Mouse (Mus musculus) heart, embryonic 11.5 days (tissue): ENCODE measurements around the gene Aldh8a1. TPM values are rescaled to one million over a fixed set of nuclear protein-coding genes. Genes with fewer than 3 reads are reported as not detected.

ENCODE experiments used
- ATAC-seq: fragments of 200-750 bp; cut with Nextera tagmentation; replicated peaks from 2 replicates; pipeline ENCODE4 v1.8.0; 2017; ENCODE audit warnings: moderate library complexity; ENCODE audit not compliant: insufficient number of reproducible peaks, low FRiP score, low TSS enrichment
- H3K27ac ChIP-seq: fragments of 300-500 bp; sonication (generic); 2 replicates; pipeline ENCODE4 v1.5.1; 2014; ENCODE audit warnings: mild to moderate bottlenecking, low read depth, low read length
- H3K27me3 ChIP-seq: fragments of 300-500 bp; sonication (generic); 2 replicates; pipeline ENCODE4 v1.6.1; 2014; ENCODE audit warnings: mild to moderate bottlenecking, low read length, mixed read lengths; ENCODE audit not compliant: control insufficient read depth, insufficient read depth
- H3K36me3 ChIP-seq: fragments of 300-500 bp; sonication (generic); 2 replicates; pipeline ENCODE4 v1.6.1; 2014; ENCODE audit warnings: mild to moderate bottlenecking, low read length, moderate library complexity, mixed read lengths; ENCODE audit not compliant: control insufficient read depth, insufficient read depth
- H3K4me1 ChIP-seq: fragments of 300-500 bp; sonication (generic); 2 replicates; pipeline ENCODE4 v1.6.1; 2014; ENCODE audit warnings: low read length; ENCODE audit not compliant: control insufficient read depth, insufficient read depth
- H3K4me2 ChIP-seq: fragments of 300-500 bp; sonication (generic); 2 replicates; pipeline ENCODE4 v1.6.1; 2014; ENCODE audit warnings: mild to moderate bottlenecking, moderate library complexity
- H3K4me3 ChIP-seq: fragments of 300-500 bp; sonication (generic); 2 replicates; pipeline ENCODE4 v1.5.1; 2014; ENCODE audit warnings: low read depth, low read length
- H3K9ac ChIP-seq: fragments of 300-500 bp; sonication (generic); 2 replicates; pipeline ENCODE4 v1.6.1; 2014; ENCODE audit warnings: mild to moderate bottlenecking, low read depth, low read length, moderate library complexity
- H3K9me3 ChIP-seq: fragments of 300-500 bp; sonication (generic); replicated peaks from 2 replicates; pipeline ENCODE4 v1.6.1; 2016; ENCODE audit warnings: low read length; ENCODE audit not compliant: control insufficient read depth
- WGBS: fragments of 180-500 bp; shearing (Covaris S2); extraction: QIAGEN DNeasy Blood & Tissue Kit; methylation state at CpG from one replicate; pipeline ENCODE4 v1.1.7; 2014; ENCODE audit not compliant: insufficient replicate concordance; 5-methylcytosine and 5-hydroxymethylcytosine counted together
- polyA plus RNA-seq: library from polyadenylated mRNA; unstranded; fragments of >200 nt; fragmentation: Nextera tagmentation; extraction: Ambion mirVana; gene quantifications from 2 replicates; pipeline ENCODE4 v1.2.1, GENCODE M21; 2014

Gene Aldh8a1
- polyA plus RNA-seq, 1 experiment from 2014 or later, result 0.37 TPM

GRCm38 (mm10) chr10:21349449-21349848 lies 27.6 kb upstream of the Aldh8a1 start:
- no peak overlapping the region for H3K4me3 ChIP-seq
- H3K4me1 ChIP-seq, result no peaks in the 10 kb centered on the region
- 84% methylated on average over 5 of the region's 5 CpGs for WGBS
- no peak for ATAC-seq
- no peak overlapping the region for H3K9ac ChIP-seq
- H3K36me3 ChIP-seq, result peaks cover 22% of the 10 kb centered on the region
- H3K9me3 ChIP-seq, result no peaks in the 10 kb centered on the region
- no peaks in the 10 kb centered on the region for H3K27me3 ChIP-seq
- no peak overlapping the region for H3K27ac ChIP-seq
- H3K4me2 ChIP-seq, result no peak overlapping the region

GRCm38 (mm10) chr10:21349946-21350345 lies 27.1 kb upstream of the Aldh8a1 start:
- H3K9ac ChIP-seq, result no peak overlapping the region
- no peak overlapping the region for H3K4me2 ChIP-seq
- H3K4me1 ChIP-seq, result no peaks in the 10 kb centered on the region
- ATAC-seq, result no peak
- 86% methylated on average over 2 of the region's 2 CpGs for WGBS
- no peak overlapping the region for H3K27ac ChIP-seq
- H3K27me3 ChIP-seq, result no peaks in the 10 kb centered on the region
- no peak overlapping the region for H3K4me3 ChIP-seq
- H3K36me3 ChIP-seq, result peaks cover 25% of the 10 kb centered on the region
- no peaks in the 10 kb centered on the region for H3K9me3 ChIP-seq

- ATAC-seq, result no peak
- Histone ChIP-seq H3K9ac (no peak overlapping the region), H3K4me3 (no peak overlapping the region), H3K9me3 (no peaks in the 10 kb centered on the region), H3K4me2 (no peak overlapping the region), H3K4me1 (no peaks in the 10 kb centered on the region), H3K27ac (no peak overlapping the region), H3K27me3 (no peaks in the 10 kb centered on the region), H3K36me3 (peaks cover 25% of the 10 kb centered on the region)
- 85% methylated on average over 11 of the region's 11 CpGs for WGBS
These were observed 26.3 kb upstream of the Aldh8a1 start for GRCm38 (mm10) chr10:21350531-21351515.

GRCm38 (mm10) chr10:21351766-21352165 lies 25.3 kb upstream of the Aldh8a1 start:
- H3K4me2 ChIP-seq, result no peak overlapping the region
- no peak overlapping the region for H3K4me3 ChIP-seq
- H3K36me3 ChIP-seq, result peaks cover 28% of the 10 kb centered on the region
- no peaks in the 10 kb centered on the region for H3K4me1 ChIP-seq
- no peaks in the 10 kb centered on the region for H3K9me3 ChIP-seq
- H3K27ac ChIP-seq, result no peak overlapping the region
- ATAC-seq, result no peak
- H3K9ac ChIP-seq, result no peak overlapping the region
- 87% methylated on average over 12 of the region's 12 CpGs for WGBS
- no peaks in the 10 kb centered on the region for H3K27me3 ChIP-seq

- H3K9me3 ChIP-seq, result no peaks in the 10 kb centered on the region
- H3K4me1 ChIP-seq, result no peaks in the 10 kb centered on the region
- WGBS, result 61% methylated on average over 5 of the region's 5 CpGs
- peaks cover 25% of the 10 kb centered on the region for H3K36me3 ChIP-seq
- no peak overlapping the region for H3K4me2 ChIP-seq
- no peak overlapping the region for H3K4me3 ChIP-seq
- H3K27ac ChIP-seq, result no peak overlapping the region
- H3K9ac ChIP-seq, result no peak overlapping the region
- H3K27me3 ChIP-seq, result no peaks in the 10 kb centered on the region
- ATAC-seq, result no peak
These were observed 23.2 kb upstream of the Aldh8a1 start for GRCm38 (mm10) chr10:21353890-21354289.

GRCm38 (mm10) chr10:21354506-21354905 lies 22.6 kb upstream of the Aldh8a1 start:
- no peak overlapping the region for H3K4me3 ChIP-seq
- H3K4me1 ChIP-seq, result no peaks in the 10 kb centered on the region
- no peaks in the 10 kb centered on the region for H3K27me3 ChIP-seq
- 91% methylated on average over 7 of the region's 7 CpGs for WGBS
- H3K4me2 ChIP-seq, result no peak overlapping the region
- no peak overlapping the region for H3K27ac ChIP-seq
- no peak overlapping the region for H3K9ac ChIP-seq
- ATAC-seq, result no peak
- H3K36me3 ChIP-seq, result peaks cover 25% of the 10 kb centered on the region
- no peaks in the 10 kb centered on the region for H3K9me3 ChIP-seq

- peaks cover 12% of the 10 kb centered on the region for H3K36me3 ChIP-seq
- ATAC-seq, result no peak
These were observed 19.1 kb upstream of the Aldh8a1 start for GRCm38 (mm10) chr10:21357986-21358385.

GRCm38 (mm10) chr10:21359086-21359485 lies 18.0 kb upstream of the Aldh8a1 start:
- H3K9me3 ChIP-seq, result no peaks in the 10 kb centered on the region
- peaks cover 10% of the 10 kb centered on the region for H3K36me3 ChIP-seq
- no peak overlapping the region for H3K4me3 ChIP-seq
- H3K4me2 ChIP-seq, result no peak overlapping the region
- H3K27ac ChIP-seq, result no peak overlapping the region
- WGBS, result 88% methylated on average over 4 of the region's 4 CpGs
- no peak for ATAC-seq
- no peak overlapping the region for H3K9ac ChIP-seq
- H3K27me3 ChIP-seq, result no peaks in the 10 kb centered on the region
- H3K4me1 ChIP-seq, result no peaks in the 10 kb centered on the region

More at GRCm38 (mm10) chr10:21357986-21358385, 19.1 kb upstream of the Aldh8a1 start:
- WGBS, result 93% methylated on average over 8 of the region's 8 CpGs
- Histone ChIP-seq H3K4me1 (no peaks in the 10 kb centered on the region), H3K4me3 (no peak overlapping the region), H3K4me2 (no peak overlapping the region), H3K9ac (no peak overlapping the region), H3K27me3 (no peaks in the 10 kb centered on the region), H3K27ac (no peak overlapping the region), H3K9me3 (no peaks in the 10 kb centered on the region)
